Mouse (Mus musculus) C2C12 (cell line): ENCODE measurements around the gene Pam. TPM values are rescaled to one million over a fixed set of nuclear protein-coding genes. Genes with fewer than 3 reads are reported as not detected.
A peak's percentile ranks its signal among the peaks of the same experiment; 100 is the strongest.

ENCODE experiments used
- H3K27me3 ChIP-seq: one replicate; pipeline ENCODE4 v1.6.1; 2011; ENCODE audit not compliant: control insufficient read depth, insufficient read depth, insufficient read length
- H3K36me3 ChIP-seq: one replicate; pipeline ENCODE4 v1.6.1; 2011; ENCODE audit not compliant: control insufficient read depth, insufficient read depth
- H3K4me3 ChIP-seq: one replicate; pipeline ENCODE4 v1.5.1; 2011; ENCODE audit warnings: mild to moderate bottlenecking, control low read depth; ENCODE audit not compliant: poor library complexity, insufficient read depth, severe bottlenecking
- H3K79me2 ChIP-seq: one replicate; pipeline ENCODE4 v1.6.1; 2011; ENCODE audit not compliant: control insufficient read depth, insufficient read depth
- H3K79me3 ChIP-seq: one replicate; pipeline ENCODE4 v1.6.1; 2011; ENCODE audit warnings: low read depth, control low read depth
- H3ac ChIP-seq: one replicate; pipeline ENCODE3; 2011; ENCODE audit warnings: low read depth; ENCODE audit not compliant: control insufficient read depth, insufficient read length
- CEBPB ChIP-seq: IDR thresholded peaks from one replicate; pipeline ENCODE4 v1.6.1; 2011; ENCODE audit warnings: low read depth, mild to moderate bottlenecking, control low read depth, moderate library complexity
- CTCF ChIP-seq: IDR thresholded peaks from one replicate; pipeline ENCODE4 v1.5.1; 2011; ENCODE audit not compliant: control insufficient read depth, insufficient read depth, insufficient read length
- FOSL1 ChIP-seq: IDR thresholded peaks from one replicate; pipeline ENCODE4 v1.8.0; 2011; ENCODE audit warnings: mild to moderate bottlenecking, low read length; ENCODE audit not compliant: poor library complexity, insufficient read depth, severe bottlenecking
- MAX ChIP-seq: IDR thresholded peaks from one replicate; pipeline ENCODE4 v1.6.1; 2011; ENCODE audit warnings: mild to moderate bottlenecking, control low read depth
- MYOD1 ChIP-seq: IDR thresholded peaks from one replicate; pipeline ENCODE4 v1.6.1; 2011; ENCODE audit warnings: low read depth; ENCODE audit not compliant: control insufficient read depth, insufficient read length
- MYOG ChIP-seq: IDR thresholded peaks from one replicate; pipeline ENCODE4 v1.6.1; 2011; ENCODE audit not compliant: control insufficient read depth, insufficient read length; ENCODE audit errors: extremely low read depth
- USF1 ChIP-seq: IDR thresholded peaks from one replicate; pipeline ENCODE4 v1.6.1; 2011; ENCODE audit warnings: low read depth, mild to moderate bottlenecking, control low read depth, moderate library complexity
- polyA plus RNA-seq: library from polyadenylated mRNA; unstranded; fragments of >200 nt; fragmentation: generic; extraction: Trizol; gene quantifications from one replicate; pipeline ENCODE4 v1.2.1, GENCODE M21; 2012; ENCODE audit warnings: missing spikeins

Gene Pam
- polyA plus RNA-seq, 1 experiment: 27.6 TPM

- Histone ChIP-seq H3K79me3 (no peaks in the 10 kb centered on the region), H3ac (no peak overlapping the region), H3K4me3 (no peak overlapping the region), H3K79me2 (no peaks in the 10 kb centered on the region), H3K36me3 (no peaks in the 10 kb centered on the region), H3K27me3 (no peaks in the 10 kb centered on the region)
- no peak for TF ChIP-seq FOSL1
- TF ChIP-seq CEBPB: no peak
- TF ChIP-seq MYOG: no peak
- no peak for TF ChIP-seq MYOD1
- TF ChIP-seq MAX: no peak
- TF ChIP-seq CTCF: no peak
- no peak for TF ChIP-seq USF1
These were observed 194.8 kb downstream of the Pam start for GRCm38 (mm10) chr1:97900559-97901153.

DNA sequence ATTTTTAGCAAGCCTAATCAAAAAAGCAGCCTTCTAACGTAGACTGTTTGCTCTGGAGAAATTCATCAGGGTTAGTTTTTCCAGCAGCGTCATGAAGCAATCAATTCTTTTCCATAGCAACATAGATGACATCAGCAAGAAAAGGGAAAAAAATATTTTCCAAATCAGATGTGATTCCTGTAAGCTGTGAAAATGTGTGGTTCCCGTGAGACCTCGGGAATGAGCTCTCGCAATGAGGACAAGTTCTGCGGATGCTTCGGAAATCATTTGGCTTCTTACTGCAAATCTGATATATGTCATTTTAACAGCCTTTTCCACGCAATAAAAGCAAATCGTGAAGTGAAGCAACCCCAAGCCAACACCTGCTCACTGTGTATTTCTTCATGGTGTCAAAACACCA lies 207.9 kb downstream of the Pam start:
- no peak overlapping the region for H3ac ChIP-seq
- H3K36me3 ChIP-seq: peaks cover 14% of the 10 kb centered on the region
- no peaks in the 10 kb centered on the region for H3K79me3 ChIP-seq
- H3K79me2 ChIP-seq: no peaks in the 10 kb centered on the region
- H3K4me3 ChIP-seq: no peak overlapping the region
- no peaks in the 10 kb centered on the region for H3K27me3 ChIP-seq
- TF ChIP-seq CEBPB (no peak), MYOG (no peak), CTCF (no peak), MAX (no peak), MYOD1 (no peak), FOSL1 (no peak), USF1 (no peak)

- TF ChIP-seq MYOG: no peak
- TF ChIP-seq CEBPB: no peak
- Histone ChIP-seq H3K79me3 (no peaks in the 10 kb centered on the region), H3K4me3 (no peak overlapping the region), H3K79me2 (no peaks in the 10 kb centered on the region), H3K27me3 (no peaks in the 10 kb centered on the region), H3ac (no peak overlapping the region), H3K36me3 (peaks cover 14% of the 10 kb centered on the region)
These were observed 211.9 kb downstream of the Pam start for GRCm38 (mm10) chr1:97883498-97883897.

DNA sequence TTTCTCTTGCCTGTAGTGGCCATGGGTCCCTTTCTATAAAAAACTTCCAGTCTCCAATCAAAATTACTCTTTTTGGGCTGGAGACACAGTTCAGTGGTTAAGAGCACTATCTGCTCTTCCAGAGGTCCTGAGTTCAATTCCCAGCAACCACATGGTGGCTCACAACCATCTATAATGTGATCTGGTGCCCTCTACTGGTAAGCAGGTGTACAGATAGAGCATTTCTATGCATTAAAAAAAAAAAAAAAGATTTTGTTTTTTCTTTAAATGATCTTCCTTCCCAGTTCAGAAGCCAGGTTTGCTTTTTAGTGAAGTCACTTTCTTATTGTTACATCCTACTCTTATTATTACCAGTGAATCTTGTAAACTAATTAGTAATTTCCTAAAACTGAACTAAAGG lies 218.4 kb downstream of the Pam start:
- no peaks in the 10 kb centered on the region for H3K27me3 ChIP-seq
- no peak overlapping the region for H3ac ChIP-seq
- TF ChIP-seq USF1 (no peak), FOSL1 (no peak), MAX (no peak), CTCF (no peak), MYOG (no peak), MYOD1 (no peak), CEBPB (no peak)
- no peak overlapping the region for H3K4me3 ChIP-seq
- H3K79me2 ChIP-seq: no peaks in the 10 kb centered on the region
- H3K79me3 ChIP-seq: no peaks in the 10 kb centered on the region
- no peaks in the 10 kb centered on the region for H3K36me3 ChIP-seq

DNA sequence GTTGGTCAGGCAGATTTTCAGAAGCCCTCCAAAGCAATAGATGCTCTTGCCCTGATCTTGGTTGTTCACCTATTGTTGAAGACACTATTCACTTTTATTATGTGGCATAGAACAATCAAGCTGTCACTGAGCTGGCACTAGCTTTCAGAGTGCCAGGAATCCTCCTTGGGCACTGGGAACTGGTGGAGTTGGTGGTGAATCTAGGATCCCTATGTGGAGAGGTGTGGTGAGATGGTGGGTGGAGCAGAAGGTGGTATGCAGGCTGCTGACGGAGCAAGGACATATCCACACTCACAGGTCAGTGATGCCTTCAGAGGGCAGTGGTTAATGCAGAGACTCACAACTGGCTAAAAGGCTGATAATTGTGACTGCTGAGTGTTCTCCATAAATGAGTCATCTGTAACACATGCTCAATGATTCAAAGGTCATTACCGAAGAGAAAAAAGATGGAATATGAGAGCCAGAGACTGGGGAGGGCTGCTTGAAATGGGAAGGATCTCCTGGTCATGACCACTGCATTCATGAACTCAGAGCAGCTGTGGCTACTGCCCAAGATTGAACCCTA lies 221.9 kb downstream of the Pam start:
- Histone ChIP-seq H3K79me3 (no peaks in the 10 kb centered on the region), H3K27me3 (no peaks in the 10 kb centered on the region), H3K36me3 (no peaks in the 10 kb centered on the region), H3K4me3 (no peak overlapping the region), H3ac (no peak overlapping the region), H3K79me2 (no peaks in the 10 kb centered on the region)
- TF ChIP-seq MYOG (no peak), MAX (no peak), MYOD1 (peak; percentile 11), USF1 (no peak), CEBPB (no peak), FOSL1 (no peak), CTCF (no peak)

- no peak for TF ChIP-seq CEBPB
- H3K27me3 ChIP-seq: no peaks in the 10 kb centered on the region
- H3ac ChIP-seq: no peak overlapping the region
- no peaks in the 10 kb centered on the region for H3K79me3 ChIP-seq
- H3K36me3 ChIP-seq: no peaks in the 10 kb centered on the region
- no peaks in the 10 kb centered on the region for H3K79me2 ChIP-seq
- no peak overlapping the region for H3K4me3 ChIP-seq
These were observed 223.0 kb downstream of the Pam start for GRCm38 (mm10) chr1:97872493-97872892.
